Mouse (Mus musculus) thymus, adult 2 months (tissue): Measurements from ENCODE around the gene Hsd17b14.

Experiments used
- CTCF ChIP-seq: fragments of 200-500 bp; IDR thresholded peaks from 2 replicates; pipeline ENCODE4 v1.5.1; 2012; ENCODE audit warnings: mild to moderate bottlenecking, control low read depth, low read length, moderate library complexity, borderline replicate concordance; ENCODE audit not compliant: control insufficient read depth, poor library complexity, insufficient read depth; ENCODE audit errors: extremely low read depth
- POLR2A ChIP-seq: fragments of 200-500 bp; IDR thresholded peaks from 2 replicates; pipeline ENCODE4 v1.6.1; 2012; ENCODE audit warnings: mild to moderate bottlenecking, low read length, control low read depth, moderate library complexity; ENCODE audit not compliant: control insufficient read depth, poor library complexity, insufficient read depth; ENCODE audit errors: extremely low read depth

DNA sequence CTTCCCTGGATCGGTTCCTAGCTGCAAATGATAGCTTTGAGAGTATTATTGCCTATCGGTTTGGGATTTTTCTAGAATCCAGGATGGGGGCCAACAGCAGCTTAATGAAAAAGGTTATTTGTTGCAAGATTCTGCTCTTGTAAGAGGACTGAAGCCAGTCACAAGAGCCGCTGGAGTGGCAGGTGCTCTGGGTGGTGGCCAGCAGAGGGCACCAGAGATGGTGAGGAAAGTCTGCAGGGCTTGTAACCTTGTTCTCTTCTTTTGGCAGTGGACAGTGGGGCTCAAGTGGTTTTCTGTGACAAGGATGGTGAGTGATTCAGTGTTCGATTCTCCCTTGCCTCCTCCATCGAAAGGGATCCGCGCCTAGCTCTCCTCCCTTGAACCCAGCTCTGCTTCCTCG, 1.1 kb downstream of the Hsd17b14 start:
- peak; percentile 84 for TF ChIP-seq CTCF
- no peak for TF ChIP-seq POLR2A
